Mouse (Mus musculus) lung, postnatal 10 days (tissue): Measurements from ENCODE around the gene Igfbpl1.
A peak's percentile ranks its signal among the peaks of the same experiment; 100 is the strongest.

Source experiments
- DNase-seq: peaks from one replicate; pipeline ENCODE4 v3.0.0; 2021

Igfbpl1 gene

DNA sequence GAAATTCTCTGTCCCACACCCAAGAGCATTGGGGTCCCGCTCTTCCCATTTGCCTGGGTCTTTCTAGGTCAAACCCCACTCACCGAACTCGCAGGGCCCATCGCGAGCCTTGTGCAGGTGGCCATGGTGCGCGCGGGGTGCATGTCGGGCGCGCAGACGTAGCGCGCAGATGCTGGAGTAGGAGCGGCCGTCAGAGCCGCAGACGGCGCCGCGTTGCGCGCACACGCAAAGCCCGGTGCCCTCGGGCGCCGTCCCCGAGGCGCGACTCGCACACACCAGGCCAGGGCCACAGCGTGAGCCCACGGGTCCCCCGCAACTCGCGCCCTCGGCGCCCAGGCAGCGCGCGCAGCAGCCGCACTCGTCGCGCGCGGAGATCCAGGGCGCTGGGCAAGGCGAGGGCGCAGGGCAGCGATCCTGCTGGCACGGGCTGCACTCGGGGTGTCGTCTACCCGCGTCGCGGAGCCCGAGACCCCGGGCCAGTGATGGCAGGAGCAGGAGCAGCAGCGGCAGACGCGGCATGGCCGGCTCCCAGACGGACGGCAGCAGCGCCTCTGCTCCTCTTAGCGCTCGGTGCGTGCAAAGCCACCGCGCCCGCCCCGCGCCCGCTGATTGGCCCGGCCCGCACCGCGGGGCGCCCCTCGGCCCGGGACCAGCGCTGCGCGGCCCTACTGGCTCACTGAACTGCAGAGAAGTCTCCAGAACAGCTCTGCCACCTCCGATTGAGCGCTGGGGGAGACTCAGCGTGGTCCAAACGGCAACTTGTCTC is at the start of gene Igfbpl1:
TSS of gene Igfbpl1 (minus strand) at position 649 of the 766 bp plus-strand sequence.
- no peak for DNase-seq

DNA sequence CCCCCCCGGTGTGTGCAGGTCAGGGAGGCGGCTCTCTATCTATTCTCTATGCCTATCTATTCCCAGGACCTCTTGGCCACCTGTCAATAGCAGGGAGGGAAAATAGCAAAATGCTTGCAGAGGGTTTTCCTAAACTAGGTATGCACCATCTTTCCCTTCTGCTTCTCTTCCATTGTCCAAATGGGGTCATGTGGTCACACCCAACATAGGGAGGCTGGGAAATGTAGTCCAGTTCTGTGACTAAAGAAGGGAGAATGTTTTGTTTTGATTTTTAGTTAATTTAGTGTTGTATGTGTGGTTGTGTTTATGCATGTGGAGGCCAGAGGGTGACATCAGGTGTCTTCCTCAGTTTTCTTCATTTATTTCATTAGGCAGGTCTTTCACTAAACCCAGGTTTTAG is 45.4 kb upstream of the Igfbpl1 start:
- no peak for DNase-seq

DNA sequence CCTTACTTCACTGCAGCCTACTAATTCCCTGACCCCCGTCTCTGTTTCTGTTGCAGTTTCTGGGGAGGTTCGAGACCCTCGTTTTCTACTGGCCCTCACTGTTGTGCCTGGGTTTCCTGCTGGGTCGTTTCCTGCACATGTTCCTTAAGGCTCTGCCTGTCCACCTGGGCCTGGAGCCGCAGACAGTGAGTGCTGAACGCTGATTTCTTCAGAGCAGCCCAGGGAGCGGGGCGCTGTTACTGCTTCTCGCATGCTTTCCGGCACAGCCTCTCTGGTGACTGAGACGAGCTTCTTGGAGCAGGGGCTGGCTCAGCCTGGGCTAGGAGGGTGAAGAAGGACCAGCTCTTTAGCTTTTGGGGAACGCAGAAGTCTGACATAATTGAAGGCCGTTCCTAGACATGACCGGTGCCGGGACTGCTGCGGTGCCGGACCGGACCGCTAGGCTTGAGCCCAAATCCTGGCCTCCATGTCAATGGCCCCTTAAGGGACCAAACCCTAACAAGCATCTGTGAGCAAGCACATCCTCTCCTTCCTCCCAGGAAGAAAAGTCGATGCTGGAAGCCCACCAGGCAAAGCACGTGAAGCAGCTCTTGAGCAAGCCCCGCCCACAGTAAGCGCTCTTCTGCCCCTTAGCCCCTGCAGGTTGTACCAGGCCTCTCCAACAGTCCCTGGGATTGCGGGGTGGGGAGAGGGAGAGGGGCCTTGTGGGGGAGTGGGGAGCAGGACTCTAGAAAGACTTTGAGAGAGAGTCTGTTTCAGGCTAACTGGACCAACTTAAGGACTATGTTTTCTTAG is 42.5 kb upstream of the Igfbpl1 start:
- DNase-seq: no peak

DNA sequence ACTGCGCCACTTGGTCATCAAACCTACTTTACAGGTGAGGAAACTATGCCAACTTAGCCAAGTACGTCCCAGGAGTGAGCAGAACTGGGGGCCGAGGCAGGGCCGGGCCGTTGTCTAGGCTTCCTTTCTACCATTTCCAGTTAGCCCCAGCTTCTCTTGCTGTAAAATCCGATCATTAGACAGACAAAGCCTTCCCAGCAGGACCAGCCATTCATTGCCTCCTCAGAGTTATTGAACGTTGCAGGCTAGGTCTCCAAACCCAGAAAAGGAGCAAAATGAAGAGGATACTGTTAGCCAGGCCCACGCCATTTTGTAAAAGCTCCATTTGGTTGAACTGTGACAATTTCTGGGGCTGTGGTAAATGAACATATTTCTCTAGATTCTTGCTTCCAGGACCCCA is 40.7 kb upstream of the Igfbpl1 start:
- no peak for DNase-seq

DNA sequence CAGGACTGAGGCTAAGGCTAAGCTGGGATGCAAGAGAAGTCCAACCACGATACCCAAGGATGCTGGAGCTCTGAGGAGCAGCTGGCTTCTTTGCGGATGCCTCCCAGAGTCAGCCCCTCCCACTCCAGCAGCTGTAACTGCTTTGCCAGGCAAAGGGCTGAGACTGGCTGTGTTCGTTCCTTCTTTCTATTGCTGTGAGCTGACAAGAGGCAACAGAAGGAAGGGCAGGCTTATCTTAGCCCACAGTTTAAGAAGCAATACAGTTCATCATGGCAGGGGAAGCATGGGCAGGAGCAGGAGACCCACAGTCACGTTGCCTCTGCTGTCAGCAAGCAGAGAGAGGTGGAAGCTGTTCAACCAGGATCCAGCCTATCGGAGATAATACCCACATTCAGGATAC is 34.4 kb upstream of the Igfbpl1 start:
- DNase-seq: peak; percentile 17

DNA sequence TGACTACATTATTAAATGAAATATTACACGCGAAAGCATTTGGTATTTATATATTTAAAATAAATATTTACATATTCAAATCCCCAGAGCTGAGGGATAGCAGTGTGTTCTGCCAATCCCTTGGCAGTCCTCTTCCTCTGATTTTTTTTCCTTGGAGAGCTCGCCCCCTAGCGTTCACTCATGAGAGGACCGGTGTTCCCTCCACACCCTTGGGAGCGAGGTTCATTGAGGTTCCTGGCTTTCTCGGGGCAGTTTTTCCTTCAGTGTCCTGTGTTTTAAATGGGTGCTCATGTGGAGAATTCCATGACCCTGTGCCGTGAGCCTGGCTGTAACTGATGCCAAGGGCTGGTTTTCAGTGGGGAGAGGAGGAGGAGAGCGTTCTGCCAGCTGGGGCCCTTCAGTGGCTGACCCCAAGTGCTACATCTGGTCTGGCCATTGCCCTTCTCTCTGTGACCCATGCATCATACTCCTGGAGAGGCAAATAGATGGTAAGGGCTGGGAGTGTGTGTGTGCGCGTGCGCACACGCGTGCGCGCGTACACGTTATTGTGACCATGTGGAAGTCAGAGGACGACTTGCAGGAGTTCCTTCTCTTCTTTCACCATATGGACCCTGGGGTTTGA is 29.2 kb upstream of the Igfbpl1 start:
- DNase-seq: peak; percentile 90

DNA sequence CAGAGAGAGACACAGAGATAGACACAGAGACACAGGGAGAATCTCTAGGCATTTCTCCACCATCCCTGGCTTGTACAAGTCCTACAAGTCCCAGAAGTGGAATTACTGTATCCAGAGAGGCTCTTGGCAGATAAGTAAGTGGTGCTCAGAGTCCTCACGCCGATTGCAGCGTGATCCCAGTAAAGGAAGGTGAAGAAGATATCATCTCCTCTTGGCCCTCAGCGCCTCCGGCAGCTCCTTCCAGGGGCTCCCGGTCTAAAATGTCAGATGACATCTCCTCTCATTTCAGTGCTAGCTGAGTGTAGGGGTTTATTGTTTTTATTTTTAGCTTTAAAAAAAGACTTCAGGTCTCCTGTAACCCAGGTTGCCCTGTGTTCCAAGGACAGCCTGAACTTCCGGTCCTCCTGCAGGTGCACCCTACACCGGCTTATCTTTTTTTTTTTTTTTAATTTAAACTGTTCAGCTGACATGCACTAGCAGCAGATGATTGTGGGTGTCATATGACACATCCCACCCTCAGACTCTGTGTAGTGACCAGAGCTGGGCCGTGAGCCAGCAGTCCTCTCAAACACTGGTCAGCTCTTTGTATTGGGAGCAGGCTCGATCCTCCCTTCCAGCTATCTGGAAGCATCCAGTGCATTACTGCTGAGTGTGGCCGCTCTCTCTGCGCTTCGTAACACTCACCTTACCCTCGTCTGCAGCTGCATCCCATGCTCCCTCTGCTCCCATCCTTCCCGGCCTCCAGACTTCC is 26.9 kb upstream of the Igfbpl1 start:
- peak; percentile 26 for DNase-seq

DNA sequence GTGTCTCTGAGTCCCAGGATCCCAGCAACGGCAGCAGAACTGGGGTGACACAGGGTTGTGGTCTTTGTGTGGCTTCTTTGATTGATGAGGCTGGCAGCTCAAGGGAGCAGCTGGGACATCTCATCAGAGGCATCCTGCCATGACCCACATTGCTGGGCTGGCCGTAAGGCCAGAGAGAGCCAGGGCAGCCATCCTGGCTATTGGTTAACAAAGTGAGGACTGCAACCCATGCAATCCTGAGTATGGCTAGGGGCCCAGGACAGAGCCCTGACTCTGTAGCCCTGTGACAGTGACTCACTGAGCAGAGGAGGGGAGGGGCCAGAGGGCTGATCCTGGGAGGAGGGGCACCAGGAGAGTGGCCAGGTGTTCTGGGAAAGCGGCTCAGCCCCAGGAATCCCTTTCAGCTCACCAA is 24.9 kb upstream of the Igfbpl1 start:
- peak; percentile 40 for DNase-seq

DNA sequence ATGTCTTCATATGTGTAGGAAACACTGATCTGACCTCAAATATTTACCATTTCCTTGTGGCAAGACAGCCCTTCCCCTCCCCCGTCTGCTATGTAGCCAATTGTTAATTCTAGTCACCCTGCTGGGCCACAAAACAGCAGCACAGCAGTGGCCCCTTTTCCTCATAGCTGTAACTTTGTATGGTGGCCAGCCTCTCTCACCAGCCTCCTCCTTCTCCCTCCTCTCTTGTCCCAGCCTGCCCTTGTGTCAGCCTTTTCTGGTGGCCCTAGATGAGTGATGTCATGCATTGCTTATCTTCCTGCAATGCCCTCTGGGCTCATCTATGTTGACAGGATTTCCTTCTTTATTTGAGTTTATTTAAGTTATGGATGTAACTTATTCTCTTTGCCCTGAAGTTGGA is 22.7 kb upstream of the Igfbpl1 start:
- DNase-seq: no peak

DNA sequence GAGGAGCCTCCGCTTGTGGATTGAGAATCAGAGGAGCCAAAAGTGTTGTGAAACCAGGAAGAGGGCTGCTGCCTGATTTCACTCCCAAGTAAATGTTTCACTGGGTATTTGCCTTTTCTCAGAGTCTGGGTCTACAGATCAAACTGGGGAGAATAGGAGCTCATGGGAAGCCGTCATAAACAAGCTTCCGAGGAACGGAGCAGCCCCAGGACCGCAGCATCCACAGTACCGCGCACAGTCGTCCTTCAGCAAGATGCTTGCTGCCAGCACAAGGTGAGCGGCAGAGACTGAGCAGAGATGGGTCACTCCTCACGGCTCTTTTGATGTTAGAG is 22.1 kb upstream of the Igfbpl1 start:
- no peak for DNase-seq

DNA sequence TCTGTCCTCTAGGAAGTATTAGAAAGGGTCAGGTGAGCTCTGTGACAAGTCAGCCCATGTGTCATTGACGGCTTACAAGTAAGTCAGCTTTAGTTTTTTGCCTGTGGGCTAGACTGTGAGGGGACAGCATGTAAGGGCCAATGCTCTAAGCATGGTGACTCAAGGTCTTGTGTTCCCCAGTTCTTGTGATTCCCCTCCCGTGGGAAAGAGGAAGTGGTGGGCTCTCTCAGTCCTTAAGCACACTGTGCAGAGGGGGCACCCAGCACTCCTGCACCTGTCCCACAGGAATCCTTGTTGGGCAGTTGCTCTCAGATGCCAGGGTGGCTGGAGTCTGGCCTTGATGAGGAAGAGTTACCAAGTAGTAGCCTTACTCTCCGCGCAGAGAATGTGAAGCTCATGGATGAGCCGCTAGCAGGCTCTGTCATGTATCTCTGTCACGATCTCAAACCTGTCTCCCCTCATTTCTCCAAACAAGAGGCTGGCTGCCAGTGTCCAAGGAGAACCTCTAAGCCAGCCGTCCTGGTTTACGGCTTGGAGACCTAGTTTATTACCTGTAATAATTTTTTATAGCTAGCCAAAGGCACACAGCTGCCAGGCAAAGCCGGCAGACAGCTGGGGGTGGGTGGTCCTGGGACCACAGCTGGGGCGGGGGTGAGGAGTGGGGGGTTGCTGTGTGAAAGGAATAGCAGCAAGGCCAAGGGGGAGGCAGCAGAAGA is 21.5 kb upstream of the Igfbpl1 start, which contains the start of gene Stra6l:
TSS of gene Stra6l (plus strand) at position 556 of the 716 bp plus-strand sequence.
- no peak for DNase-seq

DNA sequence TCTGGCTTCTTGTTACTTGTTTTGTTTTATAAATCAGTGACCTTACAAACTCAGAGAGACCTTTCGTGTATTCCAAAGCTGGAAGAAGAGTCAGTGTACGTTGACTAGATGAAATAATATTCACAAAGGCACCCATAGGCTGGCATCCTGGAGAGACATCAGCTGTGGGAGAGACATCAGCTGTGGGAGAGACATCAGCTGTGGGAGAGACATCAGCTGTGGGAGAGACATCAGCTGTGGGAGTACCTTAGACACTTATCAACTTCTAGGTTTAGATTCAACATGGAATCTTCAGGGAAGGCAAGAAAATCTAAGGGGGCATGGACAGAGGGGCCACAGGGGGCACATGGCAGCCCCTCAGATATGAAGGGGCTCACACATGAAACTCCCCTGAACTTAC is 19.5 kb upstream of the Igfbpl1 start:
- no peak for DNase-seq

DNA sequence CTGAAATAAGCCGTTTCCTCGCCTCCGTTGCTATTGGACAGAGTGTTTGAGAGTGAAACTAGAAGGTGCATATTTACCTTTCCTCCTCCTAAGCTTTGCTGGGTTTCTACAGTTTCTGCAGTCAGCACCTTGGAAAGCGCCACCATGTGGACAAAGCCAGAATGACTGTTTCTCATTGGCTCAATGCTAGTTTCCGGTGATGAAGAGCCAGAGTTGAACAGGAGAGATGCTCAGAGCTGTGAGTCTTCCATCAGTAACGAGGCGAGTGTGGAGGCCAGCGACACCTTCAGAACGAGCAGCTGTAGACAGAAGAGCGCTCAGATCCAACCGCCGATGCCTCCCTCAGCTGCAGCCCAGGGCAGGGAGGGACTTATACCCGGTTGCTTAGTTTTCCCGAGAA is 17.6 kb upstream of the Igfbpl1 start:
- DNase-seq: peak; percentile 29

DNA sequence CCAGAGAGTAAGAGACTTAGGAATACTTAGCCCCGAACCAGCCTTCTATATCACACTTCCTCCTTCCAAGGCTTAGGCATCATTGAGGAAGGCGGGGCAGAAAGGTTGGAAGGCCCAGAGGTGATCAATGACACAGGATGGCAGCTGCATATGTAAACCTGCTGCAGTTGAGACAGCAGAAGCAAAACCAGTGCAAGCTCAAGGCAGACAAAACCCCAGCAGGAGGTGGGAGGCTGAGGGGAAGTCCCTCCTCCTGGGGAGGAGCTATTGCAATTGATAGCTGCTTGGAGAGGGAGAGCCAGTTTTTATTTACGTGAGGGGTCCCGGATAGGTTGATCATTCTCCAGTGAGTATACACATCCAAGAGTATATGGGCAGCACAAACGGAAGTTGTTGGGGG is 6.7 kb upstream of the Igfbpl1 start:
- DNase-seq: no peak

DNA sequence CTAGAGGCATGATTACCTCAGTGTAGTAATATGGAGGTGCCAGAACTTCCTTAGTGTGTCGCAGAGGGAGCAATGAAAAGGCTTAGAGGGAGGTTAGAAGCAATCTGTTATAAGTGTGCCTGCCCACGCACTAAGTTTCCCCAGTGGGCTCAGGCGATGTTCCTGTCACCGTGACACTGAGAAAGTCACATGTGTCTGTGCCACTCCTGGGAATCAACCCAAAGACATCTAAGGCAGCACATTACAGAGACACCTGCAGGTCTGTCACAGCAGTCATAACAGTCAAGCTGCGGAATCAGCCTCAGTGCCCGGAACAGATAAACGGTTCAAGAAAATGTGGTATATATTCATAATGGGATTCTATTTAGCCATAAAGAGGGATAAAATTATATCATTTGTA is 5.3 kb upstream of the Igfbpl1 start:
- no peak for DNase-seq

DNA sequence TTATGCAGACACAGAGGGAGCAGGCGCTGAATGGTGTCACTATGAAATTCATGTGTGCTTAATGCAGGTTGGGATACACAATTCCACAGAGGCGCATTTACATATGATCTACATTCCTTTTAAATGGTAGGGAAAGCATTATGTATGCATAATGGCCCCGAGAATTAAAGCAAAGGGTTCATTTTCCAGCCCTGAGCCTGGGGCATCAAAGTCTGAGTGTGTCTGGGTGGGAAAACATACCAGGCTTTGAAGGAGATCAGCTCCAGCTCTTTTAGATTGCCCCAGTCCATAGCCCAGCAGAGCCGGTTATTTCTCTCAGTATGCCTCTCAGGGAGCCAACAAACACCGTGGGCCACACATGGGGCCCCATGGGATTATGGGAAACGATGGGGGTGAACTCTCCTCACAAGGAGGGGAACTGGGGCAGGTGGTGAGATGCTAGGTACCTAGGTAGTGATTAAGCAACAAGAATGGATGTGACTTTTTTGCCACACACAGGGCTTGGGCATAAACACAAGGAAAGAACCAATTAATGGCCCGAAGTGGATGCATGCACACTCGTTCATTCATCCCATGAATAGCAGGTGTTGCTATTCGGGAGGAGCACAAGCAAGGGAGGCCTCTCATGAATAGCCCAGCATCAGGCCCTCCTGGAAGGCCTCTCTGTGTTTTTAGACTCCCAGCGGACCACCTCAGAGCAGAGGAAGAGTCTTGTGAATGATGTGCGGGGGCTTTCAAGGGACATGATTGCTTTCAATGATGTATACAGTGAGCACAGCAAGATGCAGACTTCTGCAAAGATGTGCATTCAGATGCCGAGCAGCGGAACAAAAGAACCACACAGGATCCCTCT is 3.4 kb upstream of the Igfbpl1 start:
- DNase-seq: no peak

DNA sequence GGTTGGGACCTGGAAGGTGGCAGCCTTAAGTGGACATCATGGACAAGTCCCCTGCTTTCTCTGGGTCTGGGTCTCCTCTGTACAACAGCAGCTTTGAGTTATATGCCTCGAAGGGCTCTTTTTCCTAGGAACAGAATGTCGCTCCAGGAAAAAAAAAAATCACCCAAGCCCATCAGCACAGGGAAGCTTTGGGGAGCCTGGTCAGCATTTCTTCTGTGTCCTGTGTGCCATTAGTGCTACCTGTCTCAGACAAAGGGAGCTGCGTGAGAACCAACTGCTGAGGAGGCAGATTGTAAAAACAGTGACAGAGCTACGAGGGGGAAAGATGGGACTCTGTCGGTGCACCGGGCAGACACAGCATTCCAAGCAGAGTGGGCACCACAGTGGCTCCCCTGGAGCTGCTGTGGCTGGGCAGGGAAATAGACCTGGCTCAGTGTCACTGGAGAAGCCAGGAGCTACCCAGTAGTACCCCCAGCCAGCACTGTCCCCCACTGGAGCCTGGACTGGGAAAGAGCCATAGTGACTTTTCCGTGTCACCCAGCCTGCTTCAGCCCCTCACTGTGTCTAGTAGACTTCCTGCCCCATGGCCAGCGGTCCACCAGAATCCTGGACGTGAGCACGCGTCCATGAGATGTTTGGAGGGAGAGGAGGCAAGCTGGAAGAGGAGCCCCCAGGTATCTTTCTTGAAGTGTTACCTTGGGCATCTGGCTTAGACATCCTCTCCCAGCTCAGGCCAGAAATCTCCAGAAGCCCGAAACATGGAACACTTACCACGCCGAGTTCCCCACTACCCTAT is 1.8 kb downstream of the Igfbpl1 start:
- DNase-seq: no peak

DNA sequence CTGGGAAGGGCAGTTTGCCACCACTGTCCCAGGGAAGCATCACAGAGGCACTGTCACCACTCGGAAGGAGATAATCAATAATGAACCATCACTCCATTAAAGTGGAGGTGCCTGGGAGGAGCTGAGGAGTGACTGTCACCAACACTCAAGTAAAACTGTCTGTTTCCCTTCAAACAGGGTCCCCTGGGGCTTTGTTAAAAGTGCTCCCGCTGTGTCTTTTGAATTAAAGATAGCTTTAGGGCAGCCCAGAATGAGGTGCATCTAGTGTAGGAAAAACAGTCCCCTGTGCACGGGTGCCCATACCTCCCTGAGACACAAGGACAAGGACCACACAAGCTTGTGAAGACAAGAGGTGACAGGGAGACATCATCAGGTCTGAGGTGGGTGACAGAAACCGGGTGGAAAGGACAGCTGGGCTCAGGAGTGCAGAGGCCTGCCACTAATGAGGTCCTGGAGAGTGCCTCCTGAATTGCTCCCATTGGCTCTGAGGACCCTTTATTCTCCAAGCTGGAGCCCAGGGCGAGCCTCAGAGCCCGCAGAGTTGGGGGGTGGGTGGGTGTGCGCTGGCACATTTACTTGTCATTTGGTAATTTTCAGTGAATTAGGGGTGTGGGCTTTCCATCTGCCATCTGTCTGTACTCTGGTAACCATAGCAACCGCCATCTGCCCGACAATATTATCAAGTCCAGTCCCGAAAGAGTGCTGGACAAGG is 2.5 kb downstream of the Igfbpl1 start:
- DNase-seq: no peak

DNA sequence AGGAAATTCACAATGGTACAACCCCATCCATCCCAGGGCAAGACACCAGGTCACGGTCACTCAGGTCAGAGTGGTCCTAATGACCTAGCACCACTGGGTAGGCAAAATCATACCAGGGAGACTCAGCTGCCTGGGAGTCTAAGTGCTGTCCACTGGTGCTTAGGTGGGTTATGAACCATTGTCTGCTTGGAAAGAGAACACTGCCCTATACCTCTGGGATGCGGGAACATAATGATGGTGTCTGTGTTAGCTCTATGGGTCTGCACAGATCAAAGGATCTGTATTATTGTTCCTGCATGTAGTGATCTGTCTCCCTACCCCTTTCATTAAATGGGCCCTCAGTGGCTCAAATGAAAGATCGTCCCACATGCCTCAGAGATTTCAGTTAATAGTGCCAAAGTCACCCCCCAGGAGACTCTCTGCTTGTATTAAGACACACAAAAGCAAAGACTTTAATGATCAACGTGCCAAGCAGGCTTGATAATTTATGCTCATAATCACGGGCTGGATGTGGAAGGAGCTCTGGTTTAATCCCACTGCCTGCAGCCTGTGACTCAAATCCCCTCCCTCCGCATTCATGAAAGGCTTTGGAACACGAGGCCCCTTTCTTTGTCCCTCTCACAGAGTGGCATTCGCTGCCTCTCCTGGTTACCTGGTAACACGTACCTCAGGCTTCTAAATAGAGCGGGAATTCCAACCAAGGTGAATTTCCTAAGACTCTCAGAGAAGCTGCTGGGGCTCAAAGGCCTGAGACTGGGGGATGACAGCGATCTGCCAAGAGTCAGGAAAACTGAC is 3.7 kb downstream of the Igfbpl1 start:
- no peak for DNase-seq
